Mouse (Mus musculus) olfactory bulb, adult 2 months (tissue): ENCODE results near the gene Rap1gap.

Source experiments
- CTCF ChIP-seq: fragments of 200-500 bp; IDR thresholded peaks from 2 replicates; pipeline ENCODE4 v1.5.1; 2012; ENCODE audit warnings: low read depth, mild to moderate bottlenecking, low read length, moderate library complexity; ENCODE audit not compliant: insufficient read depth
- POLR2A ChIP-seq: fragments of 200-500 bp; IDR thresholded peaks from 2 replicates; pipeline ENCODE4 v1.6.1; 2012; ENCODE audit warnings: mild to moderate bottlenecking, low read depth, low read length, moderate library complexity; ENCODE audit not compliant: insufficient read depth

GRCm38 (mm10) chr4:137724212-137724611, 59.7 kb downstream of the Rap1gap start:
- TF ChIP-seq CTCF = no peak
- no peak for TF ChIP-seq POLR2A
